Mouse (Mus musculus) inflammation-experienced regulatory T-cells, adult 6 months (primary cell): ENCODE measurements around the gene P4ha1. TPM values are rescaled to one million over a fixed set of nuclear protein-coding genes. Genes with fewer than 3 reads are reported as not detected.

ENCODE experiments used
- ATAC-seq: one replicate; pipeline ENCODE4 v1.8.0; 2017
- polyA plus RNA-seq, 3 experiments: library from polyadenylated mRNA; unstranded; fragments of 100-300 nt; shearing (Covaris generic); gene quantifications; one replicate each; pipeline ENCODE4 v1.2.1; 2017

The P4ha1 gene
- polyA plus RNA-seq, 3 experiments from 2014 or later: 14.8 to 36.1 (median 28.0) TPM

GRCm38 (mm10) chr10:59323488-59324161 lies 529 bp downstream of the P4ha1 start:
- ATAC-seq: peak; percentile 45

- ATAC-seq: no peak
Measured at GRCm38 (mm10) chr10:59324311-59325165, 1.4 kb downstream of the P4ha1 start.

GRCm38 (mm10) chr10:59326612-59327315 lies 3.7 kb downstream of the P4ha1 start:
- ATAC-seq: no peak

DNA sequence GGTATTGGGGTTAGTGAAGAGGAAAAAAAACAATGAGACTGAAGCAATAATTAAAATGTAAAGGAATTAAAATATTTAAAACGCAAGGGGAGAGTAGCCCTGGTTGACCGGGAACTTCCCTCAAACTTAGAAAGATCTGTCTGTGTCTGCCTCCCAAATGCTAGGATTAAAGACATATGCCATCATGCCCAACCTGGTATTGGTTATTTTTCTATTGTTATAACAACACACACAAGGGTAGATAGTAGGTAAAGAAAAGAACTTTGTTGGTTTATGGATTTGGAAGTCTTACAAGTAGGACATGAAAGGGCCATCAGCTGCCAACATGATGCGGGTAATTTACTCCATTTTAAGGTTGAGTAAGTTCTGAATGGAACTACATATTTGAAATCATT lies 4.2 kb downstream of the P4ha1 start:
- no peak for ATAC-seq

DNA sequence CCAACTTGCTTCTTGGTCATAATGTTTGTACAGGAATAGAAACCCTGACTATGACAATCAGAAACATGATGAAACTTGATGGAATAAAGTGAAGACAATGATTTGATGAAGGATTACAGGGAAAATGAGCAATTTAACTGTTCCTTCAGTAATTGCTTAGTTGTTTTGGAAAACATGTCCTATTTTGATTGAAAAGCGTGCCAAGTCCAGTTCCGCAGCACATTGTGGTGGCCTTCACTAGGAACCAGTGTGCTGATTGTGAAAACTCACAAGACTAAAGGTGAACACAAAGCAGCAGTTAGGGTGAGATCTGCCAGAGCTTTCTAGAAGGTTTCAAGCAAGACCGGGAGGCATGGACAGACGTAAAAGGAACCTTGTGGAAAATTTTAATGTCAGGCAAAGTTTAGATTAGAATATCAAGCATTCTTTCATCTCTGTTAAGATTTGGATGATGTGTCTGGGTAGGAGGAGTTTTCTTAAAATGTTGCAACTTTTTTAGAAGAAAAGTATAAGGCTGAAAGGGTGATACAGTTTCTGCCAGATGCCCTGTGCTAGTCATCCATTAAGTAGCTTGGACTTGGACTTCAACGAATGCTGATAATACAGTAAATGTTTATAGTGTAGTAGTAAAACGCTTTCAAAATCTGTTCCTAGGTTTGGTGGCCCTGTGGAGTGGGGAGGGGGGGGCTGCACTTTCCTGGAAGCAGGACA lies 8.6 kb downstream of the P4ha1 start:
- no peak for ATAC-seq

- ATAC-seq: no peak
Measured at GRCm38 (mm10) chr10:59333400-59333799, 10.3 kb downstream of the P4ha1 start.

GRCm38 (mm10) chr10:59334899-59335798 lies 12.1 kb downstream of the P4ha1 start:
- peak; percentile 51 for ATAC-seq

DNA sequence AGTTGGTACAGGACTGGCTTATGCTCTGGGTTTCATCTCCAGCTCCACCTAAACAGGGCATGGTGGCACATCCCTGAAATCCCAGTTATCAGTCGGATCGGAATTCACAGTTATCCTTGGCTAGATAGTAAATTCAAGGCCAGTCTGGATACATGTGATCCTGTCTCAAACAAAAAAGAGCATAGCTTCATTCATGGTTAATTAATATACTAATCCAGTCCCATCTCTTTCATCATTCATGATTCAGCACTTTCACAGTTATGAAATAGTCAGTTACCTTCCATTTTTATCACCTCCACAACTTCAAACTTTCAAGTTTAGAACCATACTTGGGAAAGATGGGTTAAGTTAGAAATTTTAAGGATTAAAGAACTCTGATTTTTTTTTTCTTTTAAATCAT lies 13.0 kb downstream of the P4ha1 start:
- no peak for ATAC-seq

GRCm38 (mm10) chr10:59346560-59346959 lies 23.5 kb downstream of the P4ha1 start:
- ATAC-seq: no peak

- no peak for ATAC-seq
Measured at GRCm38 (mm10) chr10:59348200-59348599, 25.1 kb downstream of the P4ha1 start.

DNA sequence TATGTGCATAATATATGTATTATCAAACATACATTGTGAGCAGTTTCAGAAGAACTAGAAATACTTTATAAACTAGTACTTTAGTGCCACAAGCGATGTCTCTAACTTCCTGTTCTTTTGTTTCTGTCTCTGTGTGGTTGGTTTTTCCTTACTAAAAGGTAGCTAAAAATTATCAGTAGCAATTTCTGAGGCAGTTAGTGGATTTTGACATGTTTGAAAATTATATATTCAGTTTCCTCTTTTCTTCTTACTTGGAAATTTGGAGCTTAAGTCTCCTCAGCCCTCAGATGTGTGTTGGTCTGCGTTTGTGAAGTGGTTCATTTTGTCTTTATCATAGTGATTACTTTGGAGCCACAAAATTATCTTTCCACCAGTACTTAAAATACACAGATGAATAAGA lies 26.4 kb downstream of the P4ha1 start:
- no peak for ATAC-seq

GRCm38 (mm10) chr10:59353065-59353464 lies 30.0 kb downstream of the P4ha1 start:
- no peak for ATAC-seq

DNA sequence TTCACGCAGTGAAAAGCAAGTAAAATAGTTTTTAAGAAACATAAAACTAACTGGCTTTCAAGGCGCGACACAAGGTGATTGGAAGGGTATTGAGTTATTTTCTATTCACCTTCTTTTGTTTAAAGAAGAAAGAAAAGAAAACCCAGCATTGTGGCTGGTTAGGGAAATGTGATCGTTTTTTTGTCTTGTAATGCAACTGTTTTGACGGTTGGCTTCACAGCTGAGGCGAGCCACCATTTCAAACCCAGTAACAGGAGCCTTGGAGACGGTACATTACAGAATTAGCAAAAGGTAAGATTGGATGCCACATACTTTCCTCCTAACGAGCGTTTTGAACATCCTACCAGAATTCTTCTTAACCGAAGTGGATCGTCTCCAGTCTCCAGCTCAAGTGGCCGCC lies 31.0 kb downstream of the P4ha1 start:
- ATAC-seq: no peak

GRCm38 (mm10) chr10:59355020-59355419 lies 31.9 kb downstream of the P4ha1 start:
- ATAC-seq: no peak

- ATAC-seq: no peak
Measured at GRCm38 (mm10) chr10:59358744-59359143, 35.6 kb downstream of the P4ha1 start.

- no peak for ATAC-seq
Measured at GRCm38 (mm10) chr10:59363208-59363607, 40.1 kb downstream of the P4ha1 start.

DNA sequence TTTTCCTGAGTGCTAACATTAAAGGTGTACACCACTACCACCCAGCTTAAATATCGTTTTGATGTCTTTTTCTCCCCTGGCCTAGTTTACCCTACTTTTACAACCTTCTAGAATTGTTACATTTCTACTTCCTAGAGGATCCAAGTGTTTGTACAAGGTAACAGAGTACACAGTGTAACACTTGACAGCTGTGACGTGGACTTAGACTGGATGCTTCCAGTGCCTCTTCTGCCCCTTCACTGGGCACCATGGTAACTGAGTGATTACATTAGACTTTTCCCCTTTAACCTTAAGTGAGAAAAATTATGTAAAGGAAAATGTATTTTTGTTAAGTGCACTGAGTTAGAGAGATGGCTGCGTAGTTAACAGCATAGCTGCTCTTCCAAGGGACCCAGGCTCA lies 41.5 kb downstream of the P4ha1 start:
- ATAC-seq: no peak

- ATAC-seq: no peak
Measured at GRCm38 (mm10) chr10:59365804-59366589, 42.9 kb downstream of the P4ha1 start.

DNA sequence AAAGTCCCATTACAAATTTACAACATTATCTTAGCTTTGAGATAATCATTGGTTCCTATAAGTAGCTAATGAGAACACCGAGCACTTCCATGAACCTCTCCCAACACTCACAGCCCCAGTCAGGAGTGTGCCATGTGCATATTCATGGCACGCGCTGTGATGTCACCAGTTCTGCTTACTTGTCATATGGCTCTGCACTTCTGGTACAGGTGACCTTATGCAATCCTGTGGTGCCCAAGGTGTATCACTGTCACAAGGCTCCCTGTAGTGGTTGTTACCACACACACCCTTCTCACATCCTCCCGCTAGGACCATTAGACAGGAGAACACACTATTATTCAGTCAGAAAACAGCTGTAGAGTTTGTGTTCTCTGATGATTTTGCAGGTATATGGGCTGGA lies 43.6 kb downstream of the P4ha1 start:
- ATAC-seq: no peak

GRCm38 (mm10) chr10:59367206-59367605 lies 44.1 kb downstream of the P4ha1 start:
- no peak for ATAC-seq

- no peak for ATAC-seq
Measured at GRCm38 (mm10) chr10:59368729-59369128, 45.6 kb downstream of the P4ha1 start.
